Mouse (Mus musculus) bone marrow macrophage, adult 2 months (primary cell): ENCODE measurements at regions not wholly inside any gene's neighbourhood (a gene's known extent, or its start where the extent isn't known, plus 50 kb on each side); places are given as distances from the start of the nearest gene placed in this dataset.

Experiments used
- CTCF ChIP-seq: IDR thresholded peaks from 2 replicates; pipeline ENCODE4 v1.5.1; 2012; ENCODE audit warnings: low read depth, mild to moderate bottlenecking, low read length, moderate library complexity
- POLR2A ChIP-seq: IDR thresholded peaks from 2 replicates; pipeline ENCODE4 v1.6.1; 2012; ENCODE audit warnings: mild to moderate bottlenecking, low read depth, low read length, borderline replicate concordance

DNA sequence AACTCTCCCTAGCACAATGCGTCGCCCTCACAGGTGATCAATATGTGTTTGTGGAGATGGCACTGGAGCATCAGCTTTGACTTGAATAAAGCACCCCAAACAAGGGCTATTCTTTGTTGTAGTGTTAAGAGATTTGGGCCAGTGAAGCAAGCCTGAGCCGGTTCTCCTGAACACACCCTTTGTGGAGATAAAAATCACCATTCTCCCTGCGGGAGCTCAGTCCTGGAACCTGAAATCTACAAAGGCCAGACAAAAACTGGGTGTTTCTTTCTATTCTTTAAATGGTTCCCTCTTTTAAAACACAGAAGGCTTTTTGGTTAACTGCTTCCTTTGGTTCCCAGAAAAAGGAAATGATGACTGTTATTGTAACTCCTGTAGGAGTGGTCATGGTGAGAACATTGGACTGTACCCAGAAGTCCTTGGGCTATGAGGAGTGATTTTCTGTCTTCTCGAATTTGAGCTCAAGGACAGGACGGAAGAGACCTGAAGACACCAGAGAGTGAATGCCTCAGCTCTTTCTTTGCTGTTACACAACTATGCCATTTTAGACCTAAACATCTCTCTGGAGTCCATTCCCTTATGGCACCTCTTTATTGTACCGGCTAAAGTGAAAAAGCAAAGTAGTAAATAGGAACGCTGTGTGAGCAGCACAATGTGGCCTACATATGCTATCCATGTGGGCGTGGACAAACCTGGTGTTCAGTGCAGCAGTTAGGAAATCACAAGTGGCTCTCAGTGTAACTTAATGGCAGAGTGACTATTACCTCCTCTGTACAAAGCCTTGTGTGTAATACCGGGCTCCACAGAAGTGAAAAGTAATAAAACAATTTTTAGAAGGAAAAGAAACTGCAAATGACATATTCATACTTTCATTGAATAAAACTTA is 149.9 kb upstream of the Veph1 start:
- TF ChIP-seq POLR2A (no peak), CTCF (no peak)
